Mouse (Mus musculus): ENCODE data around the gene Dppa4. TPM values are rescaled to one million over a fixed set of nuclear protein-coding genes. Genes with fewer than 3 reads are reported as not detected.
"Not testable (repeated sequence)": the region's sequence is repeated elsewhere in the genome, so short reads cannot be mapped to it uniquely, and the experiment has no call there.

Gene Dppa4
- polyA plus RNA-seq, 1 experiment from 2014 or later: not detected

DNA sequence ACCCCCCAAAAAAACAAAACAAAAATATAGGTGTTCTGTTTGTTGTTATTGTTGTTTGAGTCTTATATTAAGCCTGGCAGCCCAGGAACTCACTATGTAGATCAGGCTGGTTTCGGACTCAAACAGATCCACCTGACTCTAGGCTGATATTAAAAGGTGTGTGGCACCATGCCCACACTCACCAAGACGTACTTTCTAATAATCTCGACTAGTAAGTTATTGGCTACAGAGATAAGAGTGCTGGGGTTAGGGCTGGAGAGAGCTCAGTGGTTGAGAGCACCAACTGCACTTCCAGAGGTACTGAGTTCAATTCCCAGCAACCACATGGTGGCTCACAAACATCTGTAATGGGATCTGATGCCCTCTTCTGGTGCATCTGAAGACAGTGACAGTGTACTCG lies 2.6 kb upstream of the Dppa4 start:
- Histone ChIP-seq H3K9ac (no peak overlapping the region), H3K4me3 (replicated peaks; ENCODE audit: low read length) (no peak overlapping the region)
- 92% methylated on average over 4 of the region's 4 CpGs for WGBS

DNA sequence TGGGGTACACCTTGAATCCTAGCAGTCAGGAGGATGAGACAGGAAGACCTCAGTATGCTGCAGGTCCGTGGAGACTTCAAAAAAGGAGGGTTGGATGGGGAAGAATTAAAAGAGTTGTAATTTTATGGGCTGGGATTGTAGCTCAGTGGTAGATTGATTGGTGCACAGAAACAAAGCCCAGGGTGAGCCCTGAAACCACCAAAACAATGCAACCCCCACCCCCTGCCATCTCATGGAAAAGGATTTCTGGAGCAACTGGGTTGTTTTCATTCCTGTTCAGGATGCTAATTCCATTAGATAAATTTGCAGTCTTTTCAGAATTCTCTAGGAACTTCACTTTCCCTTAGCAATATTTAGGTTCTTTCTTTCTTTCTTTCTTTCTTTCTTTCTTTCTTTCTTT lies 732 bp upstream of the Dppa4 start:
- H3K4me1 ChIP-seq (replicated peaks; ENCODE audit: control insufficient read depth, insufficient read depth, low read length): no peaks in the 10 kb centered on the region
- no peak overlapping the region for H3K27ac ChIP-seq
- 55% methylated on average over 1 of the region's 1 CpGs for WGBS
- H3K27me3 ChIP-seq (ENCODE audit: control insufficient read depth, insufficient read depth, low read length): no peaks in the 10 kb centered on the region
- H3K4me2 ChIP-seq (replicated peaks): no peak overlapping the region
- H3K9ac ChIP-seq: no peak overlapping the region
- H3K4me3 ChIP-seq (replicated peaks; ENCODE audit: low read length): no peak overlapping the region
- ATAC-seq (ENCODE audit: low FRiP score) (no peak), DNase-seq (ENCODE audit: low spot score) (no peak)
- no peaks in the 10 kb centered on the region for H3K36me3 ChIP-seq (replicated peaks; ENCODE audit: control insufficient read depth, insufficient read depth)
- no peaks in the 10 kb centered on the region for H3K9me3 ChIP-seq (ENCODE audit: control insufficient read depth, low read length)

More for the DNA sequence above, 2.6 kb upstream of the Dppa4 start:
- no peak overlapping the region for H3K27ac ChIP-seq
- H3K4me1 ChIP-seq (replicated peaks; ENCODE audit: control insufficient read depth, insufficient read depth, low read length): no peaks in the 10 kb centered on the region
- no peaks in the 10 kb centered on the region for H3K36me3 ChIP-seq (replicated peaks; ENCODE audit: control insufficient read depth, insufficient read depth)
- ATAC-seq (ENCODE audit: low FRiP score) (no peak), DNase-seq (ENCODE audit: low spot score) (no peak)
- H3K9me3 ChIP-seq (ENCODE audit: control insufficient read depth, low read length): no peaks in the 10 kb centered on the region
- no peak overlapping the region for H3K4me2 ChIP-seq (replicated peaks)
- H3K27me3 ChIP-seq (ENCODE audit: control insufficient read depth, insufficient read depth, low read length): no peaks in the 10 kb centered on the region

DNA sequence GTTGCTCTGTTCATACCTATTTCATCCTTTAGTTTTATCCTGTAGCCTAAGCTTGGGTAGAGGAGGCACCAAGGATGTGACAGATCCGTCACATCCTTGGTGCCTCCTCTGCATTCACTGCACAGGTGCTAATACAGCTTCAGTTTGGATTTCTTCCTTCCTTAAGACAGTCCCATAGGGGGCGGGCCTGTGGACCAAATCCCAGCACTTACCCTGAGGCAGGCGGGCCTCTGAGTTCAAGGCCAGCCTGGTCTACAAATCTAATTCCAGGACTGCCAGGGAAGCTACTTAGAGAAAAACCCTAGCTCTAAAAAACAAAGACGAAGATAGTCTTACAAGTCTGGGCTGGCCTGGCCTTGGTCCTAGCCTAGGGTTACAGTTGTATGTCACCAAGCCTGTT lies 2.0 kb downstream of the Dppa4 start:
- H3K36me3 ChIP-seq (replicated peaks; ENCODE audit: control insufficient read depth, insufficient read depth): no peaks in the 10 kb centered on the region
- H3K27ac ChIP-seq: no peak overlapping the region
- ATAC-seq (ENCODE audit: low FRiP score) (no peak), DNase-seq (ENCODE audit: low spot score) (no peak)
- H3K4me3 ChIP-seq (replicated peaks; ENCODE audit: low read length): no peak overlapping the region
- no peak overlapping the region for H3K9ac ChIP-seq
- no peaks in the 10 kb centered on the region for H3K9me3 ChIP-seq (ENCODE audit: control insufficient read depth, low read length)
- WGBS: 98% methylated on average over 4 of the region's 4 CpGs
- no peaks in the 10 kb centered on the region for H3K4me1 ChIP-seq (replicated peaks; ENCODE audit: control insufficient read depth, insufficient read depth, low read length)
- no peaks in the 10 kb centered on the region for H3K27me3 ChIP-seq (ENCODE audit: control insufficient read depth, insufficient read depth, low read length)
- no peak overlapping the region for H3K4me2 ChIP-seq (replicated peaks)

DNA sequence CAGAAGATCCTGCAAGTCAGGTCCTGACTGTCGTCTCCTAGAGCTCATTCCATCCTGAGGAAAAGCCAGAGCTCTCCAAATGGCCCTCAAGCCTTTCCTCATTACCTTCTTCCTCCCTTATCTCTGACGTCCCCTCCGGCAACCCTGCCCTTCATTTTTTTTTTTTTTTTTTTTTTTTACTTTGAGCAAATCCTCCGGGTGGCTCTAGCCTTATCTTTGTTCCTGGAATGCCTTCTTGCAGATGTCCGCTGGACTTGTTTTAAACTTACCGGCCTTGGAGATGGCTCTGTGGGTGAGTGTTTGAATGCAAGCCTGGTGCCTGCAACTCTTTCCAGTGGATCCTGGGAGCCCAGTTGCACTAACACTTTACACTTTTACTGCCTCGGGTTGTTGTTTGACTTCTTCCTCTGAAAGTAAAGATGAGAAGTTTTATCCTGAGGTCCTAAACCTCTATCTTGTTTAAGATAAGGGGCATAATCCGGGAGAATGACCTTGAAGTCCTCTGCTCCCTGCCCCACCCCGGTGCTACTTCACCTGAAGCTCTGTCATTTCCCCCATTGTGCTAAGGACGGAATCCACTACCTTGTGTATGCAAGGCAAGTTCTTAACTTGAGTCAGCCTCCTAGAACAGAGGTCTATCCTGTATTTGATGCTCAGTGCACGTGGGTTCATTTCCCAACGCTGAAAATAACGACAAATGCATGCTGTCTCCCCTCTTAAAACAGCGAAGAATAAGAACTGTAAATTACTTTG lies 14.0 kb downstream of the Dppa4 start:
- H3K36me3 ChIP-seq (replicated peaks; ENCODE audit: control insufficient read depth, insufficient read depth): no peaks in the 10 kb centered on the region
- no peak overlapping the region for H3K27ac ChIP-seq
- 88% methylated on average over 14 of the region's 14 CpGs for WGBS
- no peaks in the 10 kb centered on the region for H3K27me3 ChIP-seq (ENCODE audit: control insufficient read depth, insufficient read depth, low read length)
- H3K4me2 ChIP-seq (replicated peaks): no peak overlapping the region
- no peak overlapping the region for H3K9ac ChIP-seq
- ATAC-seq (ENCODE audit: low FRiP score) (no peak), DNase-seq (ENCODE audit: low spot score) (no peak)
- no peaks in the 10 kb centered on the region for H3K4me1 ChIP-seq (replicated peaks; ENCODE audit: control insufficient read depth, insufficient read depth, low read length)
- H3K9me3 ChIP-seq (ENCODE audit: control insufficient read depth, low read length): no peaks in the 10 kb centered on the region
- no peak overlapping the region for H3K4me3 ChIP-seq (replicated peaks; ENCODE audit: low read length)

DNA sequence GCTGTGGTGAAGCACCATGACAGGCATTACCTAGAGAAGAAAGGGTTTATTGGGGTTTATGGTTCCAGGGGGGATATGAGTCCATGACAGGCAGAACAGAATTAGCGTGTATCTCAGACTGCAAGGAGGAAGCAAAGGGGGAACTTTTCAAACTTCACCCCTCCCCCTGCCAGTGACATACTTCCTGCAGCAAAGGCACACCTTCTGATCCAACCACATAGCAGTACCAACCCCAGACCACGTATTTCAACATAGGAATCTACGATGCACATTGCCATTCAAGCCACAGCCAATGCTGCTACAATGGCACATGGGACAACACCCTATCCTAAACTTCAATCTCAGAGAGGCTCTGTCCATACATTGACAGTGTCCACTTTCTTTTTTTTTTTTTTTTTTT lies 16.4 kb downstream of the Dppa4 start:
- no peak for DNase-seq (ENCODE audit: low spot score)
- no peak overlapping the region for H3K4me2 ChIP-seq (replicated peaks)
- H3K9me3 ChIP-seq (ENCODE audit: control insufficient read depth, low read length): no peaks in the 10 kb centered on the region
- WGBS: 83% methylated on average over 3 of the region's 3 CpGs
- H3K4me3 ChIP-seq (replicated peaks; ENCODE audit: low read length): no peak overlapping the region
- no peaks in the 10 kb centered on the region for H3K27me3 ChIP-seq (ENCODE audit: control insufficient read depth, insufficient read depth, low read length)
- no peak overlapping the region for H3K27ac ChIP-seq
- H3K4me1 ChIP-seq (replicated peaks; ENCODE audit: control insufficient read depth, insufficient read depth, low read length): no peaks in the 10 kb centered on the region
- H3K9ac ChIP-seq: no peak overlapping the region
- no peak for ATAC-seq (ENCODE audit: low FRiP score)
- no peaks in the 10 kb centered on the region for H3K36me3 ChIP-seq (replicated peaks; ENCODE audit: control insufficient read depth, insufficient read depth)

DNA sequence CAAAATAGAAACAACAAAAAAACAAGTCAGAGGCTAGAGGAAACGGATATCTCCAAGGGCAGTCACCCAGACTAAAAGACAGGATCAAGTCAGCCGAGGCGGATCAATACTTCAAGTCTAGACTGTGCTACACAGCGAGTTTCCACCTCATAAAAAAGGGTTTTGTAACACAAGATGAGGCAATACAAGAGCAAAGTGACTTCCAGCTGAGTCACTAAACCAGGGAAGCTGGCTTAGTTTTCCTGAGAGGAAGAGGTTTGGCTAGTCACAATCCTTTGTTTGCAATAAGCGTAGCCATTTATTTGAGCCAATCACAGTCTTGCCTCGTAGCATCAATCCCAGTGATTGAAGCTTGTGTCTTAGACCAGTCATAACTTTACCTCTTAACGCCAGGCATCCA lies 20.0 kb downstream of the Dppa4 start, which contains the start of gene Dppa2:
Gene Dppa2, plus strand, starts transcription at position 400 of the 400 bp plus-strand sequence.
- H3K4me2 ChIP-seq (replicated peaks): no peak within 1 kb of the TSS
- no peaks in the 10 kb centered on the region for H3K27me3 ChIP-seq (ENCODE audit: control insufficient read depth, insufficient read depth, low read length)
- no peaks in the 10 kb centered on the region for H3K36me3 ChIP-seq (replicated peaks; ENCODE audit: control insufficient read depth, insufficient read depth)
- WGBS: 88% methylated on average over 7 of the region's 7 CpGs
- no peaks in the 10 kb centered on the region for H3K9me3 ChIP-seq (ENCODE audit: control insufficient read depth, low read length)
- no peaks in the 10 kb centered on the region for H3K4me1 ChIP-seq (replicated peaks; ENCODE audit: control insufficient read depth, insufficient read depth, low read length)
- no peak within 1 kb of the TSS for H3K27ac ChIP-seq
- ATAC-seq (ENCODE audit: low FRiP score) (no peak), DNase-seq (ENCODE audit: low spot score) (no peak)
- no peak within 1 kb of the TSS for H3K9ac ChIP-seq
- no peak within 1 kb of the TSS for H3K4me3 ChIP-seq (replicated peaks; ENCODE audit: low read length)

DNA sequence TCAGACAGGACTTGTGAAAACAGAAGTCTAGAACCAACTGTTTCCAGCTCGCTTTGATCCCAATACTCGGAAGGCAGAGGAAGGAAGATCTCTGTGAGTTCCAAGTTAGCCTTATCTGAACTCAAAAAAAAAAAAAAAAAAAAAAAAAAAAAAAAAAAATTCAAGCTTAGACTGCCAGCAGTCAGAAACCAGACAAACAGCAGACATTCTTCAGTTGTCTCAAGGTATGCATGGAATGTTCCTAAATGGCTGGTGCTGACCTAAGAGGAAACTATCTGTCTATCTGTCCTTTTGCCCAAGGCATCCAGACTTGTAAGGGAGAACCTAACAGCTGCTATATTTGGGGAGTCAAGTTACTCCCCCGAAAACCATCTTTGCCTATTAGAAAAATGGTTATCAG lies 20.4 kb downstream of the Dppa4 start:
- no peaks in the 10 kb centered on the region for H3K9me3 ChIP-seq (ENCODE audit: control insufficient read depth, low read length)
- no peak for DNase-seq (ENCODE audit: low spot score)
- no peak for ATAC-seq (ENCODE audit: low FRiP score)
- no peak overlapping the region for H3K4me2 ChIP-seq (replicated peaks)
- WGBS: 93% methylated on average over 3 of the region's 3 CpGs
- H3K27ac ChIP-seq: no peak overlapping the region
- no peaks in the 10 kb centered on the region for H3K27me3 ChIP-seq (ENCODE audit: control insufficient read depth, insufficient read depth, low read length)
- H3K4me1 ChIP-seq (replicated peaks; ENCODE audit: control insufficient read depth, insufficient read depth, low read length): no peaks in the 10 kb centered on the region
- no peak overlapping the region for H3K4me3 ChIP-seq (replicated peaks; ENCODE audit: low read length)
- no peaks in the 10 kb centered on the region for H3K36me3 ChIP-seq (replicated peaks; ENCODE audit: control insufficient read depth, insufficient read depth)
- no peak overlapping the region for H3K9ac ChIP-seq

DNA sequence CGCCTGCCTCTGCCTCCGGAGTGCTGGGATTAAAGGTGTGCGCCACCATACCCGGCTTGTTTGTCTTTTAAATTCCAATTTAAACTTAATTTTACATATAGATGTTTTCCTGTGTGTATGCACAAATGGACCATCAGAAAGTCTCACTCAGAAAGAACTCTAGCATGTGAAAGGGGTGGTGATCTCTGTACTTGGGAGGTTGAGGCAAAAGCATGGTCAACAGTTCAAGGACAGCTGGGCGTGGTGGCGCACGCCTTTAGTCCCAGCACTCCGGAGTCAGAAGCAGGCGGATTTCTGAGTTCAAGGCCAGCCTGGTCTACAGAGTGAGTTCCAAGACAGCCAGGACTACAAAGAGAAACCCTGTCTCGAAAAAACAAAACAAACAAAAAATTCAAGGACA lies 25.4 kb downstream of the Dppa4 start:
- H3K27me3 ChIP-seq (ENCODE audit: control insufficient read depth, insufficient read depth, low read length); H3K36me3 ChIP-seq (replicated peaks; ENCODE audit: control insufficient read depth, insufficient read depth); H3K4me3 ChIP-seq (replicated peaks; ENCODE audit: low read length); H3K9ac ChIP-seq; H3K4me2 ChIP-seq (replicated peaks); ATAC-seq (ENCODE audit: low FRiP score); H3K4me1 ChIP-seq (replicated peaks; ENCODE audit: control insufficient read depth, insufficient read depth, low read length); DNase-seq (ENCODE audit: low spot score); H3K9me3 ChIP-seq (ENCODE audit: control insufficient read depth, low read length); H3K27ac ChIP-seq: not testable (repeated sequence)
- WGBS: 97% methylated on average over 10 of the region's 10 CpGs

DNA sequence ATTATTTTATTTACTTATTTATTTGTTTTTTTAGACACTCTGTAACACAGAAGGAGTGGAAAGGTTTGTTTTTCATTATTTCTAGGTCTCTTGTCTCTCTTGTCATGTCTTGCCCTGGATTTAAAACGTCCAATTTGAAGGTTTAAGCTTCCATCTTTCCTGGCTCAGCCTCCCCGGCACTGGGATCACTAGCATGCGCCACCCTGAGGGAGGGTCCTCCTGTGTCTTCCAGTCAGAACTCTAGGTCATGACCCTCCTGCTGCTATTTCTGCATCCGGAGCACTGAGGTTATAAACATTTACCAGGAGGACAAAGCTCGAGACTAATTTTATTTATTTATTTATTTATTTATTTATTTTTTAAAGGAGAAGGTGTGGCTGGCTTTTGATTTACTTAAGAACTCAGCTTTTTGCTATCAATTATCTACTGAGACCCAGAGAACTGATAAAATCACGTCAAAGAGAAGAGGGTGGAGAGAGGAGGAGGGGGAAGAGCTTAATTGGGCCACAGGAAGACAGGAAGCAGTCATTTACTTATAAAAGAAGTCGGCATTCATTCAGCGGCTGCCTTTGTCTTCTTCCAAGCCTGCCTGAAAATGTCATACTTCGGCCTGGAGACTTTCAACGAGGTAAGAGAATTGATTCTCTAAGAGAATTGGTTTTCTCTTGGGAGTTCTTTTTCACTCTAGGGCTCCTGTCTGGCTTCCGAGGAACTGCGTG lies 26.5 kb downstream of the Dppa4 start:
- WGBS: 79% methylated on average over 12 of the region's 12 CpGs

More for the DNA sequence above, 26.5 kb downstream of the Dppa4 start:
- no peak overlapping the region for H3K4me3 ChIP-seq (replicated peaks; ENCODE audit: low read length)
- H3K4me2 ChIP-seq (replicated peaks): no peak overlapping the region
- H3K27me3 ChIP-seq (ENCODE audit: control insufficient read depth, insufficient read depth, low read length): no peaks in the 10 kb centered on the region
- H3K27ac ChIP-seq: no peak overlapping the region
- no peaks in the 10 kb centered on the region for H3K9me3 ChIP-seq (ENCODE audit: control insufficient read depth, low read length)
- DNase-seq (ENCODE audit: low spot score): no peak
- H3K4me1 ChIP-seq (replicated peaks; ENCODE audit: control insufficient read depth, insufficient read depth, low read length): no peaks in the 10 kb centered on the region
- H3K36me3 ChIP-seq (replicated peaks; ENCODE audit: control insufficient read depth, insufficient read depth): no peaks in the 10 kb centered on the region
- ATAC-seq (ENCODE audit: low FRiP score): no peak
- H3K9ac ChIP-seq: no peak overlapping the region

All from hindbrain, embryonic 14.5 days (tissue).